Mouse (Mus musculus): ENCODE data around the gene Zmynd8.

The Zmynd8 gene

GRCm38 (mm10) chr2:165881585-165882431 lies 17.0 kb downstream of the Zmynd8 start:
- in situ Hi-C loops (cut with MseI, MboI) = no loop called here

DNA sequence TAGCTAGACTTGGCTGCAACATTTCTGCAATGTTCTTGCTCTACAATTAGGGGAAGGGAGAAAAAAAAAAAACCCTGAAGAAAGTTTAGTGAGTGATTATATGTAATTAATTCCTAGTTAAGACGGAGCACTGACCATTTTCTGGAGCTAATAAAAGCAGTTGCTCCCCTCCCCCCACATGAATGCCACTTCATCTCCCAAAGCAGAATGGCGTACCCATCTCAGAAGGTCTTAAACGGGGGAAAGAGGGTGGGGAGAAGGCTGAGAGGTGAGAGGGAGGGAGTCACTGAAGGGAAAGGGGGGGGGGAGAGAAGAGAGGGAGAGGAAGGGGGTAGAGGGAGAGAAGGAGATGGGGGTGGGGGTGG lies 17.6 kb downstream of the Zmynd8 start:
- in situ Hi-C loops (cut with MseI, MboI) = no loop called here

- in situ Hi-C loops (cut with MseI, MboI) = no loop called here
Observed at GRCm38 (mm10) chr2:165880501-165881182, 18.2 kb downstream of the Zmynd8 start.

DNA sequence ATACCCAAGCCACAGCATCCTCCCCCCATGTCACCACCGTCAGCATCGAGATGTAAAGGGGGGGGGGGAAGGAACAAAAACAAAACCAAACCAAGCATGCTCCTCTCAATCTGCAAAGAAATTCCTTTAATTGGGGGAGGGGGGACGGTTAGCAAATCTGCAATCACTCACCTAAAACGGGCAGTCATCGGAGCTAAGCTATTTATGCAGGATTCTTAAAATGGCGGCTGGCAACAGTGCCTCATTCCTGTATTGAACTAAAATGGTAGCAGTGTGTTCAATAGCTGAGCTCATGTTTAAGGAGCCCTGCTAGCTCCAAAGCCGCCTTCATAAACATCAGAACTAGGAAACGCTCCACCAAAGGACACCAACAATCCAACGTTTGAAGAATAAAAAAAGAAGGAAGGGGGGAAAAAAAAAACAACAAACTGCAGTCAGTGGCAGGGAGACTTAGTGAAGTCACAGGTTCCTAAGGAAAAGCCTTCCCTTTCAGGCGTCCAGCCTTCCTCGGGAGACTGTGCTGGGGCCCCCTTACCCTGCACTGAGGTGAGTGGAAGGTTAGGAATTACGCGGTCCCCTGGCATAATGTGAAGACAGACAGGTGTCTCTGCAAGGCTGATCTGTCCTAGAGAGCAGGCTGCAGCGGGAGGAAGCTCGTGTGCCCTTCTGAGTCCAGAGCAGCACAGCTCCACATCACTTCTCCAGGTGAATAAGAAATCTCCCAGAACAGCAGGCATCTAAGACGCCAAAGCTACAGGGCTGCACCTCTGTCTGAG lies 19.2 kb downstream of the Zmynd8 start:
- in situ Hi-C loops (cut with MseI, MboI) = no loop called here

- in situ Hi-C loops (cut with MseI, MboI) = no loop called here
Observed at GRCm38 (mm10) chr2:165878907-165879361, 19.9 kb downstream of the Zmynd8 start.

- in situ Hi-C loops (cut with MseI, MboI) = no loop called here
Observed at GRCm38 (mm10) chr2:165878021-165878585, 20.7 kb downstream of the Zmynd8 start.

DNA sequence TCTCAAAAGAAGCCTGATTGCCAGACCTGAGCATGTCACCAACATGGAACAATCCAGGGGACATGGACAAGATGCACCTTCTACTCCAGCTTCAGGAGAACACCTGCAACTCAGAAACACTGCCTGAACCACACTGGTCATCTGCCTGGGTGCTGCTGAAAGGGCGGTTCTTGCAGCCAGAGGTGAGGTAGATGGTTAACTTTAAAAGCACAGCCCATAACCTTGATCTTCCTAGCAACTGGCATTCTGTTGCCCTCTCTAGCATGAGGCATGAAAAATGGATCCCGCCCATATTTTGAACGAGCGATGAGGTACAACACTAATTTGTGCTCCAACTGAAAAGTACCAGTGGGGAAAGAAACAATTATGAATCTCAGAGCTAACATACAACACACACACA lies 21.6 kb downstream of the Zmynd8 start:
- in situ Hi-C loops (cut with MseI, MboI) = no loop called here

GRCm38 (mm10) chr2:165876201-165876918 lies 22.5 kb downstream of the Zmynd8 start:
- in situ Hi-C loops (cut with MseI, MboI) = no loop called here

GRCm38 (mm10) chr2:165875406-165875955 lies 23.3 kb downstream of the Zmynd8 start:
- in situ Hi-C loops (cut with MseI, MboI) = no loop called here

GRCm38 (mm10) chr2:165874461-165875339 lies 24.1 kb downstream of the Zmynd8 start:
- in situ Hi-C loops (cut with MseI, MboI) = no loop called here

DNA sequence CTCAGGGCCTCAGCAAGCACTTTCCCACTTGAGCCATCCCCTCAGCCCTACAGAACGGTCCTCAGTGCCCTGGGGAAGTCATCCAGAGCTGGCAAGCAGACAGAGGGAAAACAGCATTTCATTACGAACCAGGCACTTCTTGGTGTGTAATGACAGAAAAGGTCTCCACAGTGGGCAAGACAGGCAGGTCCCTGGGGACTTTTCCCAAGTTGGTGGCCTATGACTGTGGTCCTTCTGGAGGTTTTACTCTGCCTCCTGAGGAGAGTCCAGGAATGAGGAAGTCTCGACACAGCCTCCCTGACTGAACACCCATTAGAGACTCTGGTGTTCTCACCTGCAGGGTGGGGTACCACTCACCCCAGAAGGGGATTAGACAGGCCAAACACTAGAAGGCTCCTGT lies 25.0 kb downstream of the Zmynd8 start:
- in situ Hi-C loops (cut with MseI, MboI) = no loop called here

DNA sequence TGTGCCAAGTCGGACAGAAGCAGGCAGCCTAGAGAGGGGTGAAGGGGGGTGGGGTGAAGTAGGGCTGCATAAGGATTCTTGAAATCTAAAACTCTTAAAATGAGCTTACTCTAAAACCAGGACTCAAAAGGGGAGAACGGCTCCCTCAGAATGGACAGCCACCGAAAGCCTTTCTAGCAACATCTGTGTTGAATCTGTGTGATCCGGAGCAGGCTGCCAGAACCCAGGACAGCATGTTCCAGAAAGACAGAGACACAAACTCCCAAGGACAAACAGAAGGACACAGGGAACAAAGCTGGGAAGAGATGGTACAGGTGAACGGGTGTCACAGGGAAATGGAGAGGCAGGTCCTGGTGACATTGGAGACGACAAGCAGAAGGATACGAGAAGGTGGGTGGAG lies 25.6 kb downstream of the Zmynd8 start:
- in situ Hi-C loops (cut with MseI, MboI) = no loop called here

- in situ Hi-C loops (cut with MseI, MboI) = no loop called here
Observed at GRCm38 (mm10) chr2:165869257-165869656, 29.6 kb downstream of the Zmynd8 start.

DNA sequence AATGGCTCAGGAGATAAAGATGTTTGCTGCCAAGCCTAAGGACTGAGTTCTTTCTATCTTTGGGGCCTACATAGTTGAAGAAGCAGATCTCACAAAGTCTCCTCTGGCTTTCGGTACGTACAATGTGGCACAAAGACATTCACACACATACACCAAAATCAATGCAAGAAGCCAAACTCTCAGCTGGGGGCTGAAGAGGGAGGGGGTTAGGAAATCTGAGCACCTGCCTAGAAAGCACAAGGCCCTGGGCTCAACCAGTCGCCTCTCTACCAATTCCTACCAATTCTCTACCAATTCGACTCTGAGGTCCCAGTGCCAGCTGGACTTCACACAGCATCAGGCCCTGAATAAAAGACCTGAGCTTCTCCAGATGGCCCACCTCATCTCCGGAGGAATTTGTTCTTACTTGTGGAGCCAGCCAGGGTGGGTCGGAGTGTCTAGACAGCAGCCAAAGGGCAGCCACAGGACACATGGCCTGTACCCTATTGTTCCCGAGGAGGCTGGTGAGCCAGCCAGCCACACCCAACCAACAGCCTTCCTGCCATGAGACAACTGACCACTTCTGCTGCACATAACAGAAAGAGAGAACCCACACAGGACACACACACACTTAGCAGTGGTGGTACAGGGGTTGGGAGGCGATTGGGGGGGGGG lies 30.2 kb downstream of the Zmynd8 start:
- in situ Hi-C loops (cut with MseI, MboI) = no loop called here

GRCm38 (mm10) chr2:165867549-165867948 lies 31.3 kb downstream of the Zmynd8 start:
- in situ Hi-C loops (cut with MseI, MboI) = no loop called here

DNA sequence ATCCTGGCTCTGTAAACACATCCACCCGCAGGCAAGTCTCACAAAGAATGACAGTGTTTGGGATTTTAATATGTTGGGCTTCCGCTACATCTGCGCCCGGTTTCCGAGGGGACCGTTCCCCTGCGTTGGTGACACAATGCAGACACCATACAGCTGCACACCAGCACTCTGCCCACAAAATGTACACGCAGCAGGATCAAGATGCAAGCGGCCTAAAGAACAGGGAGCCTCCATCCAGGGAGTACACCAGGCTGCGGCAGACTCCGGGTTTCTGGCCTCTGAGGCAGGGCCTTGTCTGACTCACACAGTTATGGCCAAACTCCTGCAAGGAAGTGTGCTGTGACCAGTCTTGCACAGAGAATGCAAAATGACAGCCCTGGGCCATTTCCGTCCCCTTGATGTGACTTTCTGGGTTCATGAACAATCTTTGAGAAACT lies 31.8 kb downstream of the Zmynd8 start:
- in situ Hi-C loops (cut with MseI, MboI) = no loop called here

- in situ Hi-C loops (cut with MseI, MboI) = no loop called here
Observed at GRCm38 (mm10) chr2:165866412-165866811, 32.4 kb downstream of the Zmynd8 start.

DNA sequence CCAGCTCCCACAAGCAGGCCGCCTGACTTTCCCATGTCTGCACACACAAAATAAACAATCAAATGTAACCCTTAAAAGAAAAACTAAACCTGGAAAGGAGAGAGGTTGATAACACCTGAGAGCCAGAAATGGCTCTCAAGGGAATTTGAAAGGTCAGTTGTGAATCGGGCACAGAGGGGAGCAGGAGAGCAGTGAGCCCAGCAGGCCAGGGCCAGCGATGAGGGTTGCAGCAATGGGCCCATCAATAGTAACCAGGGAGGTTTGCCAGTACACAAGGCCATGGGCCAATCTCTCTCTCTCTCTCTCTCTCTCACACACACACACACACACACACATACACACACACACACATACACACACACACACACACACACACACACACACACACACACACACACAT lies 34.0 kb downstream of the Zmynd8 start:
- in situ Hi-C loops (cut with MseI, MboI) = no loop called here
